Mouse (Mus musculus): ENCODE data around the gene Elk4. TPM values are rescaled to one million over a fixed set of nuclear protein-coding genes. Genes with fewer than 3 reads are reported as not detected.

The Elk4 gene
- polyA plus RNA-seq, 1 experiment from 2014 or later, result 17.8 TPM

Other genes with a start within 250 kb of the Elk4 start
- 2.0 and 2.6 TPM in 2 replicates for gene Pm20d1, start 210.2 kb upstream of the Elk4 start, polyA plus RNA-seq (2015; fragmentation: Nextera tagmentation; extraction: Ambion mirVana)
- 10.3 and 11.7 TPM in 2 replicates for gene Slc41a1, start 180.1 kb upstream of the Elk4 start, polyA plus RNA-seq (2015; fragmentation: Nextera tagmentation; extraction: Ambion mirVana)
- gene Rab29, start 140.4 kb upstream of the Elk4 start, polyA plus RNA-seq (2015; fragmentation: Nextera tagmentation; extraction: Ambion mirVana), result 20.3 and 21.1 TPM in 2 replicates
- 43.8 and 46.9 TPM in 2 replicates for gene Nucks1, start 97.1 kb upstream of the Elk4 start, polyA plus RNA-seq (2015; fragmentation: Nextera tagmentation; extraction: Ambion mirVana)
- gene Slc45a3, start 44.6 kb upstream of the Elk4 start, polyA plus RNA-seq (2015; fragmentation: Nextera tagmentation; extraction: Ambion mirVana), result 5.1 and 5.4 TPM in 2 replicates
- gene Mfsd4a, start 60.5 kb downstream of the Elk4 start, polyA plus RNA-seq (2015; fragmentation: Nextera tagmentation; extraction: Ambion mirVana), result 8.5 and 10.0 TPM in 2 replicates
- 1.7 and 2.2 TPM in 2 replicates for gene Cdk18, start 132.1 kb downstream of the Elk4 start, polyA plus RNA-seq (2015; fragmentation: Nextera tagmentation; extraction: Ambion mirVana)
- not detected in 2 replicates for gene Lemd1, start 183.8 kb downstream of the Elk4 start, polyA plus RNA-seq (2015; fragmentation: Nextera tagmentation; extraction: Ambion mirVana)
- gene AC124108.1, start 183.8 kb downstream of the Elk4 start, polyA plus RNA-seq (2015; fragmentation: Nextera tagmentation; extraction: Ambion mirVana), result 0.04 TPM in 1 of 2 replicates, not detected in the other
- not detected in 2 replicates for gene Gm10188, start 222.2 kb downstream of the Elk4 start, polyA plus RNA-seq (2015; fragmentation: Nextera tagmentation; extraction: Ambion mirVana)